Mouse (Mus musculus) kidney, adult 2 months (tissue): ENCODE measurements around the gene Tmem262. TPM values are rescaled to one million over a fixed set of nuclear protein-coding genes. Genes with fewer than 3 reads are reported as not detected.
A peak's percentile ranks its signal among the peaks of the same experiment; 100 is the strongest.

ENCODE experiments used
- DNase-seq: peaks from one replicate; pipeline ENCODE4 v3.0.0; 2021
- H3K27ac ChIP-seq: fragments of 200-500 bp; 2 replicates; pipeline ENCODE4 v1.5.1; 2012; ENCODE audit warnings: low read depth, low read length, control low read depth, inconsistent platforms; ENCODE audit not compliant: insufficient read depth
- H3K27me3 ChIP-seq: fragments of 200-500 bp; replicated peaks from 2 replicates; pipeline ENCODE4 v1.6.1; 2012; ENCODE audit warnings: mild to moderate bottlenecking, moderate library complexity, low read length, inconsistent platforms; ENCODE audit not compliant: control insufficient read depth, insufficient read depth
- H3K36me3 ChIP-seq: fragments of 200-500 bp; 2 replicates; pipeline ENCODE4 v1.6.1; 2012; ENCODE audit warnings: mild to moderate bottlenecking, moderate library complexity, low read length, inconsistent platforms; ENCODE audit not compliant: control insufficient read depth, insufficient read depth
- H3K4me1 ChIP-seq: fragments of 200-500 bp; 2 replicates; pipeline ENCODE4 v1.6.1; 2011; ENCODE audit warnings: low read length; ENCODE audit not compliant: control insufficient read depth, insufficient read depth
- H3K4me3 ChIP-seq: fragments of 200-500 bp; 2 replicates; pipeline ENCODE4 v1.5.1; 2011; ENCODE audit warnings: mild to moderate bottlenecking, low read depth, low read length, control low read depth; ENCODE audit not compliant: insufficient read depth
- CTCF ChIP-seq: fragments of 200-500 bp; conservative IDR thresholded peaks from 2 replicates; pipeline ENCODE4 v1.5.1; 2011; ENCODE audit warnings: low read depth, mild to moderate bottlenecking, control low read depth, low read length, moderate library complexity, mixed read lengths; ENCODE audit not compliant: insufficient read depth, insufficient read length
- POLR2A ChIP-seq: fragments of 200-500 bp; IDR thresholded peaks from one replicate; pipeline ENCODE4 v1.6.1; 2011; ENCODE audit warnings: low read depth, low read length, control low read depth
- WGBS: fragments of 180-500 bp; shearing (Covaris S2); methylation state at CpG from one replicate; pipeline ENCODE4 v1.1.7; 2018; 5-methylcytosine and 5-hydroxymethylcytosine counted together
- polyA plus RNA-seq: library from polyadenylated mRNA; depleted of rRNA; stranded (reverse); fragments of >200 nt; gene quantifications from 2 replicates; pipeline ENCODE4 v1.2.3, GENCODE M21; 2012

Gene Tmem262
- polyA plus RNA-seq, 1 experiment = 0.58 TPM

GRCm38 (mm10) chr19:6052516-6052915, 27.3 kb upstream of the Tmem262 start:
- Histone ChIP-seq H3K36me3 (peaks cover 3% of the 10 kb centered on the region), H3K27me3 (no peaks in the 10 kb centered on the region), H3K4me3 (no peak overlapping the region), H3K27ac (no peak overlapping the region), H3K4me1 (peaks cover 10% of the 10 kb centered on the region; the same call in 1 of the 2 replicates)
- no peak for DNase-seq
- WGBS = 86% methylated on average over 7 of the region's 7 CpGs
- TF ChIP-seq CTCF = no peak
- no peak for TF ChIP-seq POLR2A

DNA sequence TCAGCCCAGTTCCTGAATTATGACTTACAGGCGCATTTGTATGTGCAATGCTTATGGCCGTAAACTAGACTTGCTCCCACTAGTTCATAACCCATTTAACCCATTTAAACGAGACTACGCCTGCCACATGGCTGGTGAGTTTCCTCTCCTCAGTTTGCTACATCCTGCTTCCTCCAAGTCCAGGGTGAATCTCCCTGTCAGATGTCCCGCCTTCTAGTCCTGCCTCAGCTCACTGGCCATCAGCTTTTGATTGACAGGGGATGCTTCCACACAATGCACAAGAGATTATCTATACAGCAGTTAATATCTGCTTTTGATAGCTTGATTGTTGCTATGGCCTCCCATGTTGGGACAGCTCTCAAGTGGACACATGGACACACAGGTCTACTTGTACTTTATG, 25.5 kb upstream of the Tmem262 start:
- peaks cover 5% of the 10 kb centered on the region; the same call in 1 of the 2 replicates for H3K4me1 ChIP-seq
- H3K27ac ChIP-seq = no peak overlapping the region
- DNase-seq = no peak
- TF ChIP-seq CTCF (no peak), POLR2A (no peak)
- no peaks in the 10 kb centered on the region for H3K27me3 ChIP-seq
- H3K36me3 ChIP-seq = peaks cover 3% of the 10 kb centered on the region
- H3K4me3 ChIP-seq = no peak overlapping the region
- 72% methylated on average over 5 of the region's 5 CpGs for WGBS

DNA sequence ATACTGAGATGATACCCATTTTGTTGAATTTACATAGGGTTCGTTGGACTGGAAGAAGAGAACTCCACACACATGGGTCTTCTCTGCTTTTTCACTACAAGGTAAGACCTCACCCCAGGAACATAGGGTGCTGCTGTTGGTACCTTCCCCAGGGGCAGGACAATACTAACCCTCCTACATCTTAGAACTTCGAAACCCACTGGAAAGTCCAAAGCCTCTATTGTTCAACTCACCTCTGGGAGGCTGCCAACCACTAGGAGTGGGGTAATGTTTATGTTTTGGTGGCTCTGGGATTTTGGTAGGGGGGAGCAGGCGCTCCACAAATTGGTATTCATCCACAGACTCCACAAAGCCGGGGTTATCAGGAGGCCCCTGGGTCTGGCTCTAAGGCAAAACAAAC, 23.1 kb upstream of the Tmem262 start:
- 45% methylated on average over 4 of the region's 4 CpGs for WGBS
- DNase-seq = no peak
- H3K4me3 ChIP-seq = no peak overlapping the region
- no peak for TF ChIP-seq CTCF
- TF ChIP-seq POLR2A = no peak
- H3K36me3 ChIP-seq = peaks cover 3% of the 10 kb centered on the region
- H3K4me1 ChIP-seq = peaks cover 5% of the 10 kb centered on the region; the same call in 1 of the 2 replicates
- H3K27ac ChIP-seq = no peak overlapping the region
- no peaks in the 10 kb centered on the region for H3K27me3 ChIP-seq

GRCm38 (mm10) chr19:6057313-6058096, 22.3 kb upstream of the Tmem262 start, which contains the start of the genes Mrpl49 and Fau:
Mrpl49 (minus strand) TSS chr19:6057785.
Fau (plus strand) TSS chr19:6057844.
- no peak for TF ChIP-seq CTCF
- peak; percentile 72 for TF ChIP-seq POLR2A
- peak within 1 kb of the TSS; percentile 76 for H3K27ac ChIP-seq
- no peaks in the 10 kb centered on the region for H3K27me3 ChIP-seq
- peak within 1 kb of the TSS; percentile 89 for H3K4me3 ChIP-seq
- DNase-seq = peak; percentile 99
- peaks cover 3% of the 10 kb centered on the region; the same call in 1 of the 2 replicates for H3K36me3 ChIP-seq
- H3K4me1 ChIP-seq = peaks cover 9% of the 10 kb centered on the region
- under 1% methylated on average over 63 of the region's 63 CpGs for WGBS

DNA sequence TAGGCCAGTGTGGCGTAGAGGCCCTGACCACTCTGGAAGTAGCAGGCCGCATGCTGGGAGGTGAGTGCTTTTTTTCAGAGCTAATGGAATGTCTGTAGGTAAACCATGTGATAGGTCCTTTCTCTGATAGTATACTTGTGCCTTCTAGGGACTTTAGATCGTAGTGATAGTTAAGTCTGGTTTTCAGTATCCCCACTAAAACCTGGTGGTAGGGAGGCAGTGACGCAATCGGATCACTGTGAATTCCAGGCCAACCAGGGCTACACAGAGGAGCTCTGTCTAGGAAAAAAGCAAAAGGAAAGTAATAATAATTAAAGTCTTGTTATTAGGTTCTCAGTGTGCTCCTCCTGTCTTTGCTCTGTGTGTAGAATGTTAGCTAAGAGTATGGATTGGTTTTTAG, 21.3 kb upstream of the Tmem262 start:
- WGBS = 20% methylated on average over 5 of the region's 5 CpGs
- H3K4me1 ChIP-seq = peaks cover 14% of the 10 kb centered on the region
- H3K36me3 ChIP-seq = no peaks in the 10 kb centered on the region; the same call in 1 of the 2 replicates
- no peaks in the 10 kb centered on the region for H3K27me3 ChIP-seq
- peak overlapping the region; percentile 76 for H3K27ac ChIP-seq
- peak overlapping the region; percentile 83 for H3K4me3 ChIP-seq
- no peak for DNase-seq
- TF ChIP-seq POLR2A = no peak
- TF ChIP-seq CTCF = no peak

DNA sequence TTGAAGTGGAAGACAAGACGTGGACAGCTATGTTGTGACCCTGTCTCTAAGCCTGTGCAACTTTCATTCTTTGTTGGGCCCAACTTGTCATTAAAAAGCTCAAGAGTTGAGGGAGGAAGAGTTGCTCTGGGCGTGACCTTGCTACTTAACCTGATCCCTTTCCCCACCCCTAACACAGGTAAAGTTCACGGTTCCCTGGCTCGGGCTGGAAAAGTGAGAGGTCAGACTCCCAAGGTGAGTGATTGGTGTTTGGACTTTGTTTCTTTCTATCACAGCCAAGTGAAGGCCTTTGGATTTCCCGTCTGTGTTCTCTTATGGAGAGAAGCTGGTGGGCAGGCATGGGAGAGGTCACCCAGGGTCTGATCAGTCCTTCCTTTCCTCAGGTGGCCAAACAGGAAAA, 20.9 kb upstream of the Tmem262 start:
- peak overlapping the region; percentile 83 for H3K4me3 ChIP-seq
- no peak for TF ChIP-seq POLR2A
- no peak for TF ChIP-seq CTCF
- DNase-seq = peak; percentile 60
- 43% methylated on average over 5 of the region's 5 CpGs for WGBS
- peak overlapping the region; percentile 13; the same call in 1 of the 2 replicates for H3K27ac ChIP-seq
- H3K4me1 ChIP-seq = peaks cover 14% of the 10 kb centered on the region
- no peaks in the 10 kb centered on the region for H3K36me3 ChIP-seq
- no peaks in the 10 kb centered on the region for H3K27me3 ChIP-seq

- Histone ChIP-seq H3K27me3 (no peaks in the 10 kb centered on the region), H3K36me3 (no peaks in the 10 kb centered on the region), H3K4me1 (peaks cover 14% of the 10 kb centered on the region), H3K27ac (peak within 1 kb of the TSS; percentile 67), H3K4me3 (peak within 1 kb of the TSS; percentile 92)
- under 1% methylated on average over 58 of the region's 58 CpGs for WGBS
- peak; percentile 98 for DNase-seq
- TF ChIP-seq POLR2A (peak; percentile 44), CTCF (no peak)
Observed at GRCm38 (mm10) chr19:6061021-6061533, 18.8 kb upstream of the Tmem262 start, which contains the start of gene Znhit2. Znhit2 (plus strand) TSS chr19:6061192.
